Mouse (Mus musculus) ES-E14 (cell line): Measurements from ENCODE around the gene Vwa5b2. TPM values are rescaled to one million over a fixed set of nuclear protein-coding genes. Genes with fewer than 3 reads are reported as not detected.

ENCODE experiments used
- DNase-seq: peaks from one replicate; pipeline ENCODE4 v3.0.0-alpha.2; 2013; ENCODE audit warnings: low read depth, low spot score
- H3K27ac ChIP-seq: 2 replicates; pipeline ENCODE4 v1.5.1; 2012; ENCODE audit warnings: low read depth, mild to moderate bottlenecking, low read length, moderate library complexity, mixed read lengths; ENCODE audit not compliant: poor library complexity, insufficient read depth, severe bottlenecking
- H3K36me3 ChIP-seq: 2 replicates; pipeline ENCODE4 v1.6.1; 2012; ENCODE audit warnings: mild to moderate bottlenecking, low read length, moderate library complexity, mixed read lengths; ENCODE audit not compliant: control insufficient read depth, poor library complexity, insufficient read depth, severe bottlenecking
- H3K4me1 ChIP-seq, 2 experiments: fragments of 150-350 bp in 1 of 2; sonication (generic) in 1 of 2; 2 replicates each; pipeline ENCODE4 v1.6.1; 2012; ENCODE audit warnings: low read length in 2 of 2, mild to moderate bottlenecking in 1 of 2, mixed read lengths in 1 of 2; ENCODE audit not compliant: control insufficient read depth in 2 of 2, insufficient read depth in 2 of 2, poor library complexity in 1 of 2
- H3K4me3 ChIP-seq, 2 experiments: fragments of 150-350 bp in 1 of 2; sonication (generic) in 1 of 2; 2 replicates each; pipeline ENCODE4 v1.5.1; 2012; ENCODE audit warnings: low read length in 2 of 2, low read depth in 1 of 2, mild to moderate bottlenecking in 1 of 2, mixed read lengths in 1 of 2; ENCODE audit not compliant: insufficient read depth in 1 of 2, poor library complexity in 1 of 2, severe bottlenecking in 1 of 2
- H3K9ac ChIP-seq: 2 replicates; pipeline ENCODE4 v1.6.1; 2012; ENCODE audit warnings: low read depth, mild to moderate bottlenecking, low read length, mixed read lengths; ENCODE audit not compliant: poor library complexity, insufficient read depth, severe bottlenecking
- H3K9me3 ChIP-seq: fragments of 150-350 bp; sonication (generic); 2 replicates; pipeline ENCODE4 v1.6.1; 2012; ENCODE audit warnings: low read depth, mild to moderate bottlenecking, low read length; ENCODE audit not compliant: control insufficient read depth, insufficient read depth
- CHD2 ChIP-seq: IDR thresholded peaks from 2 replicates; pipeline ENCODE4 v1.6.1; 2014; ENCODE audit warnings: mild to moderate bottlenecking, low read depth, low read length, inconsistent platforms
- HCFC1 ChIP-seq: IDR thresholded peaks from 2 replicates; pipeline ENCODE4 v1.6.1; 2012; ENCODE audit warnings: low read length, inconsistent platforms, borderline replicate concordance; ENCODE audit not compliant: insufficient read depth
- MAFK ChIP-seq: IDR thresholded peaks from 2 replicates; pipeline ENCODE4 v1.6.1; 2014; ENCODE audit warnings: mild to moderate bottlenecking, low read depth, low read length, inconsistent platforms; ENCODE audit not compliant: insufficient read depth
- ZC3H11A ChIP-seq: IDR thresholded peaks from 2 replicates; pipeline ENCODE4 v1.6.1; 2012; ENCODE audit warnings: low read depth, mild to moderate bottlenecking, inconsistent platforms, low read length, borderline replicate concordance
- ZNF384 ChIP-seq: IDR thresholded peaks from 2 replicates; pipeline ENCODE4 v1.6.1; 2012; ENCODE audit warnings: low read depth, low read length, inconsistent platforms
- in situ Hi-C, 2 experiments: fragments of 600-800 bp; cut with MboI; formaldehyde crosslinking; loops; one replicate each; pipeline ENCODE4 v1.15.1; 2025; ENCODE audit warnings: low sequenced_read_pairs in 2 of 2, inconsistent platforms in 1 of 2; ENCODE audit not compliant: unreplicated experiment in 2 of 2
- total RNA-seq: library from RNA; depleted of rRNA; stranded (reverse); fragments of 300-350 nt; gene quantifications from 2 replicates; pipeline ENCODE4 v1.2.3, GENCODE M21; 2012

Vwa5b2 gene
- total RNA-seq, 1 experiment, result 1.2 TPM

GRCm38 (mm10) chr16:20552594-20552993, 36.7 kb upstream of the Vwa5b2 start:
- no peak for TF ChIP-seq CHD2
- no peak for TF ChIP-seq HCFC1
- no peak for TF ChIP-seq ZC3H11A
- no peak for TF ChIP-seq MAFK
- Histone ChIP-seq H3K4me3 (no peak overlapping the region), H3K27ac (no peak overlapping the region), H3K4me1 (peaks cover under 1 to 3% of the 10 kb centered on the region in 2 experiments; a peak in 2 of 4 replicates), H3K36me3 (peaks cover 27% of the 10 kb centered on the region), H3K9me3 (no peaks in the 10 kb centered on the region), H3K9ac (no peak overlapping the region)
- in situ Hi-C loops, result no loop called here
- no peak for DNase-seq

- Histone ChIP-seq H3K9ac (no peak overlapping the region), H3K4me1 (no peaks in the 10 kb centered on the region), H3K36me3 (peaks cover 41% of the 10 kb centered on the region), H3K9me3 (no peaks in the 10 kb centered on the region), H3K4me3 (no peak overlapping the region), H3K27ac (no peak overlapping the region)
- TF ChIP-seq ZC3H11A (no peak), MAFK (no peak), CHD2 (no peak), HCFC1 (no peak), ZNF384 (no peak)
- in situ Hi-C loops, result no loop called here
- no peak for DNase-seq
These were observed 34.3 kb upstream of the Vwa5b2 start for GRCm38 (mm10) chr16:20555000-20555399.

GRCm38 (mm10) chr16:20557381-20557780, 31.9 kb upstream of the Vwa5b2 start:
- TF ChIP-seq MAFK, result no peak
- TF ChIP-seq CHD2, result no peak
- no peak for TF ChIP-seq ZNF384
- in situ Hi-C loops, result no loop called here
- no peaks in the 10 kb centered on the region for H3K9me3 ChIP-seq
- H3K9ac ChIP-seq, result no peak overlapping the region
- no peak for DNase-seq
- H3K27ac ChIP-seq, result no peak overlapping the region
- H3K4me3 ChIP-seq, result no peak overlapping the region
- H3K36me3 ChIP-seq, result peaks cover 28% of the 10 kb centered on the region
- H3K4me1 ChIP-seq, result no peaks in the 10 kb centered on the region

GRCm38 (mm10) chr16:20565075-20565474, 24.2 kb upstream of the Vwa5b2 start:
- no peak overlapping the region for H3K9ac ChIP-seq
- DNase-seq, result no peak
- in situ Hi-C loops, result no loop called here

GRCm38 (mm10) chr16:20589939-20590679, 838 bp downstream of the Vwa5b2 start:
- no peaks in the 10 kb centered on the region for H3K36me3 ChIP-seq
- peak overlapping the region; percentile 52 for H3K4me3 ChIP-seq
- 0 out of 2 replicates have a peak overlapping the region, but pooled peaks have one; percentile 27 for H3K9ac ChIP-seq
- H3K27ac ChIP-seq, result no peak overlapping the region
- TF ChIP-seq HCFC1 (no peak), MAFK (no peak), ZC3H11A (no peak), CHD2 (no peak), ZNF384 (no peak)
- peaks cover 0 to 7% of the 10 kb centered on the region in 2 experiments; a peak in 1 of 4 replicates for H3K4me1 ChIP-seq
- no peaks in the 10 kb centered on the region for H3K9me3 ChIP-seq
- DNase-seq, result no peak
- in situ Hi-C loops, result no loop called here

More at GRCm38 (mm10) chr16:20565075-20565474, 24.2 kb upstream of the Vwa5b2 start:
- no peaks in the 10 kb centered on the region for H3K4me1 ChIP-seq
- peaks cover 6% of the 10 kb centered on the region for H3K36me3 ChIP-seq
- TF ChIP-seq HCFC1 (no peak), CHD2 (no peak), ZC3H11A (no peak)
- H3K4me3 ChIP-seq, result no peak overlapping the region
- H3K9me3 ChIP-seq, result no peaks in the 10 kb centered on the region
- H3K27ac ChIP-seq, result no peak overlapping the region
